Mouse (Mus musculus) E14TG2a.4 (cell line): ENCODE results near the gene Akna.

ENCODE experiments used
- H3K27me3 ChIP-seq: 2 replicates; pipeline ENCODE4 v1.6.1; 2014; ENCODE audit warnings: low read length, control low read depth; ENCODE audit not compliant: insufficient read depth
- H3K36me3 ChIP-seq: 2 replicates; pipeline ENCODE4 v1.6.1; 2014; ENCODE audit warnings: low read length, control low read depth; ENCODE audit not compliant: insufficient read depth
- H3K4me1 ChIP-seq: replicated peaks from 2 replicates; pipeline ENCODE4 v1.6.1; 2014; ENCODE audit warnings: low read depth, low read length, control low read depth
- H3K4me3 ChIP-seq: replicated peaks from 2 replicates; pipeline ENCODE4 v1.5.1; 2014; ENCODE audit warnings: mild to moderate bottlenecking, low read length
- H3K9me3 ChIP-seq: 2 replicates; pipeline ENCODE4 v1.6.1; 2014; ENCODE audit warnings: low read length, control low read depth
- CTCF ChIP-seq: conservative IDR thresholded peaks from 2 replicates; pipeline ENCODE4 v1.5.1; 2014; ENCODE audit warnings: low read length
- NANOG ChIP-seq: IDR thresholded peaks from 2 replicates; pipeline ENCODE4 v1.6.1; 2014; ENCODE audit warnings: borderline replicate concordance, low read length, mixed read lengths
- POU5F1 ChIP-seq: IDR thresholded peaks from 2 replicates; pipeline ENCODE4 v1.6.1; 2014; ENCODE audit warnings: low read length, borderline replicate concordance

Akna gene

GRCm38 (mm10) chr4:63417318-63417957 is 14.3 kb upstream of the Akna start:
- no peak overlapping the region for H3K4me3 ChIP-seq
- H3K36me3 ChIP-seq: peaks cover 5% of the 10 kb centered on the region; the same call in 1 of the 2 replicates
- no peaks in the 10 kb centered on the region for H3K27me3 ChIP-seq
- H3K9me3 ChIP-seq: no peaks in the 10 kb centered on the region
- H3K4me1 ChIP-seq: peaks cover 67% of the 10 kb centered on the region
- TF ChIP-seq NANOG (no peak), CTCF (peak; percentile 47), POU5F1 (no peak)

- Histone ChIP-seq H3K27me3 (no peaks in the 10 kb centered on the region), H3K9me3 (no peaks in the 10 kb centered on the region), H3K4me3 (no peak overlapping the region), H3K36me3 (peaks cover 5% of the 10 kb centered on the region; the same call in 1 of the 2 replicates), H3K4me1 (peaks cover 49% of the 10 kb centered on the region)
- TF ChIP-seq POU5F1: no peak
- TF ChIP-seq CTCF: no peak
- no peak for TF ChIP-seq NANOG
Measured at GRCm38 (mm10) chr4:63414951-63415350, 11.8 kb upstream of the Akna start.

GRCm38 (mm10) chr4:63411222-63411621 is 8.1 kb upstream of the Akna start:
- no peak for TF ChIP-seq POU5F1
- TF ChIP-seq CTCF: no peak
- TF ChIP-seq NANOG: no peak
- Histone ChIP-seq H3K27me3 (peaks cover 3% of the 10 kb centered on the region), H3K9me3 (no peaks in the 10 kb centered on the region), H3K4me3 (peak overlapping the region; percentile 83), H3K4me1 (peaks cover 32% of the 10 kb centered on the region), H3K36me3 (peaks cover 8% of the 10 kb centered on the region; the same call in 1 of the 2 replicates)

- H3K27me3 ChIP-seq: peaks cover 3% of the 10 kb centered on the region
- TF ChIP-seq CTCF (no peak), NANOG (no peak), POU5F1 (no peak)
- no peaks in the 10 kb centered on the region for H3K9me3 ChIP-seq
Measured at GRCm38 (mm10) chr4:63410583-63410934, 7.4 kb upstream of the Akna start.

GRCm38 (mm10) chr4:63409908-63410582 is 6.9 kb upstream of the Akna start:
- TF ChIP-seq CTCF (no peak), NANOG (no peak), POU5F1 (no peak)
- Histone ChIP-seq H3K36me3 (peaks cover 5% of the 10 kb centered on the region; the same call in 1 of the 2 replicates), H3K4me1 (peaks cover 29% of the 10 kb centered on the region), H3K4me3 (peak overlapping the region; percentile 83), H3K9me3 (no peaks in the 10 kb centered on the region), H3K27me3 (peaks cover 3% of the 10 kb centered on the region)

More at GRCm38 (mm10) chr4:63410583-63410934, 7.4 kb upstream of the Akna start:
- Histone ChIP-seq H3K4me3 (peak overlapping the region; percentile 83), H3K4me1 (peaks cover 29% of the 10 kb centered on the region), H3K36me3 (peaks cover 7% of the 10 kb centered on the region; the same call in 1 of the 2 replicates)

GRCm38 (mm10) chr4:63409317-63409907 is 6.3 kb upstream of the Akna start:
- Histone ChIP-seq H3K27me3 (peaks cover 3% of the 10 kb centered on the region), H3K36me3 (peaks cover 5% of the 10 kb centered on the region; the same call in 1 of the 2 replicates), H3K4me1 (peaks cover 35% of the 10 kb centered on the region), H3K4me3 (peak overlapping the region; percentile 83), H3K9me3 (no peaks in the 10 kb centered on the region)
- TF ChIP-seq CTCF (no peak), NANOG (no peak), POU5F1 (no peak)

GRCm38 (mm10) chr4:63408649-63409048 is 5.5 kb upstream of the Akna start:
- peaks cover 3% of the 10 kb centered on the region for H3K27me3 ChIP-seq
- H3K36me3 ChIP-seq: peaks cover 5% of the 10 kb centered on the region; the same call in 1 of the 2 replicates
- no peak for TF ChIP-seq POU5F1
- peak; percentile 56 for TF ChIP-seq CTCF
- peaks cover 42% of the 10 kb centered on the region for H3K4me1 ChIP-seq
- H3K4me3 ChIP-seq: no peak overlapping the region
- no peaks in the 10 kb centered on the region for H3K9me3 ChIP-seq

- peaks cover 47% of the 10 kb centered on the region for H3K4me1 ChIP-seq
- no peaks in the 10 kb centered on the region for H3K9me3 ChIP-seq
- no peak overlapping the region for H3K4me3 ChIP-seq
- peaks cover 5% of the 10 kb centered on the region; the same call in 1 of the 2 replicates for H3K36me3 ChIP-seq
- no peak for TF ChIP-seq NANOG
- no peak for TF ChIP-seq POU5F1
- no peak for TF ChIP-seq CTCF
- H3K27me3 ChIP-seq: peaks cover 3% of the 10 kb centered on the region
Measured at GRCm38 (mm10) chr4:63408247-63408646, 5.1 kb upstream of the Akna start.
